Mouse (Mus musculus): Measurements from ENCODE around the gene Nans. TPM values are rescaled to one million over a fixed set of nuclear protein-coding genes. Genes with fewer than 3 reads are reported as not detected.

Nans gene
- polyA plus RNA-seq, 1 experiment from 2014 or later, result 51.0 TPM

DNA sequence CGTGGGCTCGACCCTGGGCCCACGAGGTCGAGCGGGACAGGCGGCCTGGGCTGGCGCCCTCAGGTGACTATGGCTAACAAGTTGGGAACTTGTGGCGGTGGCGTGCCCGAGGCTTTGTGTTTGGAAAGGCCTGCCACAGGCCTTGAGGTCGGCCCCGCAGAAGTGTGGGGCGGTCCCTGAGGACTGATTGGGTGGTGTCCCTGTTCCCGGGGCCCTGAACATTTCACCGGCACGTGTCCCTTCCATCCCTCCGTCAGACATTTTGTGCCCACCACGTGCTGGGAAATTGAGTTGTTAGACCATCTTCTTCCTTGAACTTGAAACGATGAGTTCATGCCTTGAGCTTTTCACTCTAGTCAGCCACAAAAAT, 36.6 kb upstream of the Nans start:
- ChIA-PET CTCF (interaction anchor here (0.7 kb wide), 1 partner anchor 62 kb away, joined by 3 read pairs; no protein-coding TSS in a partner anchor), POLR2A (no interaction called here)
- no peak for DNase-seq (ENCODE audit: low read depth, low spot score)
- H3K27me3 ChIP-seq, result no peaks in the 10 kb centered on the region
- in situ Hi-C loops (cut with MboI; ENCODE audit: low pct_unique_long_range_greater_than_20kb), result no loop called here
- TF ChIP-seq CTCF (IDR thresholded peaks at IDR 0.05), result no peak
- peak; percentile 4 for ATAC-seq

DNA sequence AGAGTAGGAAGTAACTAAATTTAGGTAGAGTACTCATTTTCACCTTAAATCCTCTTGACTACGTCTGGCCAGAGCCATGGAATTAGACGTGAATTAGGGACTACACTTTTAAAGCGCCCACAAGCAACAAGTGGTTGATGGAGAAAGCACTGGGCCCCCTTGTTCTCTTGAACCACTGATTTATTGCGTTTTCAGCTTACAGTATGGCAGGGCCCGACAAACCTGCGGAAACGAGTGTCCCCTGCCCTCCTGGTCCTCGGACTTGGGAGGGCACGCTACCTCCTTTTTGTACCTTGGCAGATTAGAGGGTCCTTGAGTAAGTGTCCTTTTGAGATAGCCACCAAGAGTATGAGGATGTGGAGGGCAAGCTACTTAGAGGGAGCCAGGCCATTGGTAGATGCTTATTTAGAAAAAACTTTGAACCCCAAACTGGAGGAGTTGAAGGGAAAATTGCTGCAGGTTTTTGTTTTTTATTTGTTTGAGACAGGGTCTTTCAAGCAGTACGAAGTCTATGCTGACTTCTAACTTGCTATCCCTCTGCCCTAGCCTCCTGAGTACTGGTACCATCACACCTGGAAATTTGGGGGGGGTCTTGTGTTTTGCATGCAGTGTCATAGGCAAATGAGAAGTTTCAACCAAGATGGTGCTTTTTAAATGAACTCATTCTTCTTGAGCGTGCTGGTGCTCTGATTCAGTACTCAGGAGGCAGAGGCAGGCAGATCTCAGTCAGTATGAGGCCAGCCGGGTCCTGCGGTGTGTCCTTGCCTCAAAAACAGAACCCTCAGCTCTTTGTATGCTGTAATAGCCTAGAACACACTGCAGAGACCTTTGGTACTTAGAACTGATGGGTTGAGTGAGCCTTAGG, 36.0 kb upstream of the Nans start:
- no peaks in the 10 kb centered on the region for H3K27me3 ChIP-seq
- in situ Hi-C loops (cut with MboI; ENCODE audit: low pct_unique_long_range_greater_than_20kb), result no loop called here
- no peak for DNase-seq (ENCODE audit: low read depth, low spot score)
- CTCF ChIA-PET, result interaction anchor here (0.7 to 1.9 kb wide), 3 partner anchors 23 to 63 kb away, joined by 3 to 6 read pairs (median 3); no protein-coding TSS in a partner anchor
- POLR2A ChIA-PET, result interaction anchor here (0.6 kb wide), 1 partner anchor 50 kb away, joined by 6 read pairs; no protein-coding TSS in a partner anchor
- ATAC-seq, result no peak
- no peak for TF ChIP-seq CTCF (IDR thresholded peaks at IDR 0.05)

DNA sequence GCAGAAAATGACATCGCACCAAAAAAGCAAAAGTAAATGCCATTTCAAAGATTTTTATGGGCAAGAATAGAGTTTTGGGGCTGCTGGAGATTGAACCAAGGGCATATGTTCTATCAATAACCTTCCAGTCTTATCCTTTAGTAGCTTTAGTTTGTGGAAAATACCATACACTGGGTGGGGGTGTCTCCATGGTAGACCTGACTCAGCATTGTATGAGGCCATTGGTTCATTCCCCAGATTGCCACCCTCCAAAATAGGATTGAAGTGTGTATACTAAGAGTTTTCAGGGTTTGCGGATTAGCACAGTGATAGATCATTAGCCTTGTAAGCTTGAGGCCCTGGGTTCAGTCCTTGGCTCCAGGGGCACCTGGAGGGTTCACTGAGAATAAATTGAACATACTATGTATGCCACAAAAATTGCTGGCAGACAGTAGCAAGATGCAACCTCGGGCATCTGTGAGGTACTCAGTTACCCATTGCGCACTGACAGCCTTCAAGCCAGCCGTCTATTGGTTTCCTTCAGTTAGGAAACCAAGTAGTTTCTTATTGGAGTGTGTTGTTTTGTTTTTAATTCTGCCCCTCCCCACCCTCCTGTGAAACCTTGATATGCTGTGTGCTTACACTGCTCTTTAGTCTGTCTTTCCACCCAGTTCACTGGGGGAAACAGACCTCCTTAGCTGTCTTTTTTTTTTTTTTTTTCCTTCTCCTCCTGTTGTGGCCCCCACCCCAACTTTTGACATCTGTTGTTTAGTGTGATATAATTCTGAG, 34.8 kb upstream of the Nans start:
- in situ Hi-C loops (cut with MboI; ENCODE audit: low pct_unique_long_range_greater_than_20kb), result no loop called here
- POLR2A ChIA-PET, result no interaction called here
- CTCF ChIA-PET, result interaction anchor here (1.2 to 1.9 kb wide), 2 partner anchors 22 to 64 kb away, joined by 3 to 6 read pairs; no protein-coding TSS in a partner anchor
- ATAC-seq, result no peak
- no peaks in the 10 kb centered on the region for H3K27me3 ChIP-seq
- no peak for TF ChIP-seq CTCF (IDR thresholded peaks at IDR 0.05)
- DNase-seq (ENCODE audit: low read depth, low spot score), result no peak

DNA sequence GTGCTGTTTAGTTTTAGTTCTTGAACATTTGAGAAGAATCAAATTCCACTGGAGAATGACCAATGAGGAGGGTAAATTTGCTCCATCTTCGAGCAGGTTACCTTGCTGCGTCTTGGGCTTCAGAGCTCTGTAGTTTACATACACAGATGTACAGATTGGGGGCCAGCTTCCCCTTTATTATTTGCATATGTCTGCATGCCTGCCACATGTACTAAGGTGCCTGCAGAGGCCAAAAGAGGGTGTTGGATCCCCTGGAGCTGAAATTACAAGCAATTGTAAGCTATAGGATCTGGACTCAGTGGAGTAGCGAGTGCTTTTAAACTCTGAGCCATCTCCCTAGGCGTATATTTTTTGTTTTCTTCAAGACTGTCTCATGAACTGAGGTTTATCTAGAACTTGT, 32.3 kb upstream of the Nans start:
- TF ChIP-seq CTCF (IDR thresholded peaks at IDR 0.05), result no peak
- ChIA-PET CTCF (no interaction called here), POLR2A (no interaction called here)
- H3K27me3 ChIP-seq, result no peaks in the 10 kb centered on the region
- ATAC-seq (no peak), DNase-seq (ENCODE audit: low read depth, low spot score) (no peak)
- in situ Hi-C loops (cut with MboI; ENCODE audit: low pct_unique_long_range_greater_than_20kb), result no loop called here

DNA sequence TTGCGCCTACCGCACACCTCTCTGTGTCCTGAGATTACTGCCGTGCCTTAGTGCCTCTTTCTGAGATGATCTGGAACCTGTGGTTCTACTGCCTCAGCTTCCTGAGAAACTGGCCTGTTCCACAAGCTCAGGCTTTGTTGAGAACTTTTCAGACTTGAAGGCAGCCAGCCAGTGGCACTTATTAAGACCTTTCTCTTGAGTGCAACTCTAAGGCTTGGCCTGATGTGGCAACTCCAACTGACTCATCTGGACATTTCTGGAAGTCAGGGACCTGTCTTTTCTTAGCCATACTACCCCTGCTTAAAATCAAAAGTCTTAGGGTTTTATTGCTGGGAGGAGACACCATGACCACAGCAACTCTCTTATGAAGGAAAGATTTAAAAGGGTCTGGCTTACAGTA, 31.9 kb upstream of the Nans start:
- CTCF ChIA-PET, result no interaction called here
- H3K27me3 ChIP-seq, result no peaks in the 10 kb centered on the region
- ATAC-seq (no peak), DNase-seq (ENCODE audit: low read depth, low spot score) (no peak)
- POLR2A ChIA-PET, result no interaction called here
- TF ChIP-seq CTCF (IDR thresholded peaks at IDR 0.05), result no peak
- in situ Hi-C loops (cut with MboI; ENCODE audit: low pct_unique_long_range_greater_than_20kb), result no loop called here

DNA sequence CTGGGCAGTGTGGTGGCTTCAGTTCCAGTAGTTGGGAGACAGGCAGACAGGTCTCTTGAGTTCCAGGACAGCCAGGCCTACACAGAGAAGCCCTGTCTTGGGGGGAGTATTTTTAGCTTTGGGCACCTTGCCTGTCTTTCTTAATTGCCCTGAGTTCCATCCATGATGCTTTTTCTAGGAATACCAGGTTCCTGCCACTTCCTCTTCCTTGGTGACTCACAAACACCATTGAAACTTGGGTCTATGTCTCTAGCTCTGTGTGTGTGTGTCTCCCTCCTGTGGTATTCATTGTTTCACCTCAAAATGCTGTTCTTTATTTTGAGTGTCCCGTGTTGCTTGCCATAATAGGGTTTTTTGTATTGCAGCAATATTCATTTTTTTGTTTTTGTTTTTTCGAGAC, 30.6 kb upstream of the Nans start:
- TF ChIP-seq CTCF (IDR thresholded peaks at IDR 0.05), result peak; percentile 17
- no peaks in the 10 kb centered on the region for H3K27me3 ChIP-seq
- DNase-seq (ENCODE audit: low read depth, low spot score) (no peak), ATAC-seq (no peak)
- ChIA-PET POLR2A (no interaction called here), CTCF (no interaction called here)
- in situ Hi-C loops (cut with MboI; ENCODE audit: low pct_unique_long_range_greater_than_20kb), result no loop called here

DNA sequence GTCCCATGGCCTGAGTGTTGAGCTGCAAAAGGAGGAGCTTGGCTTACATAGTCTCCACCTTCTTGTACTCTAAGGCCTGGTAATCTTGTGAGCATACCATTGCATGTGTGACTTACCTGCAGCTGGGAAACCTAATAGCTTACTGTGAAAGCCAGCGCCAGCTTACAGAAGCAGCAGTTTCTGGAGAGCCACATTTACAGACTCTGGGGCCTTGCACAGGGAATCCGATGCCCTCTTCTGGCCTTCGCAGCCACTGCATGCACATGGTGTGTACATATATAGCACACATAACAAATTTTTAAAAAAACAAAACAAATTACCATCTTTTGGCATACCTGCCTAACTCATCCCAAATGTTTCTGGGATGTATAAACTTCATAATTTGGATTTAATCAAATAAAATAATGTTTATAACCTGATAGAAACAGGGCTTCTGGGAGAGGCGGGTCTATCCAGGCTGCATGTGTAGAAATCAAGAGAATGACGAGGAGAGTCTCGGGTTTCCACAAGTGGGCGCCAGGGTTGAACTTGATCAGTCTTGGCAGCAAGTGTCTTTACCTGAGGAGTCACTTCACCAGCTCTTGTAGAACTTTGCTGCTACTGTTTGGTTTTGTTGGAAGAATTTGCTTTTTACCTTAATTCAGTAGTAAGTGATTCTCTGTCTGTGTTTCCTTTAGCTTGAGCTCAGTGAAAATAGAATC, 25.8 kb upstream of the Nans start:
- H3K27me3 ChIP-seq, result no peaks in the 10 kb centered on the region
- no peak for DNase-seq (ENCODE audit: low read depth, low spot score)
- ChIA-PET POLR2A (interaction anchor here (0.9 to 1.0 kb wide), 2 partner anchors 9 to 72 kb away, joined by 3 to 4 read pairs; no protein-coding TSS in a partner anchor), CTCF (interaction anchor here (0.8 to 1.7 kb wide), 4 partner anchors 13 to 72 kb away, joined by 3 to 4 read pairs (median 3); partner anchors contain the start of genes Anp32b and Hemgn)
- peak; percentile 57 for TF ChIP-seq CTCF (IDR thresholded peaks at IDR 0.05)
- in situ Hi-C loops (cut with MboI; ENCODE audit: low pct_unique_long_range_greater_than_20kb), result no loop called here
- ATAC-seq, result no peak

DNA sequence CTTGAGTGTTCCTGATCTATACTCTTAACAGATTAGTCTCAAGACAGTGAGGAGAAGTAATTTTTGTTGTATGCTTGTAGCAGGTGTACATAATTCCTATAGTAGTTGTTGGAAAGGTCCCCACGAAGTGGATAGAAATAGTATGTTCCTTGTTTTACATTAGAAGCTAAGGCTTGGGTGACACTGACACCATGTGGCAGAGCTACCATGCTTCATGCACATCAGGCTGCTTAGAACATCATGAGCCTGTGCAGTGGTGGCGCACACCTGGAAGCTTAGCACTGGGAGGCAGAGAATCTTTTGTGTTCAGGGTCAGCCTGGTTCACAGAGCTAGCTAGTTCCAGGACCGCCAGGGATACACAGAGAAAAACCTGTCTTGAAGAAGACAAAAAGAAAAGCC, 23.3 kb upstream of the Nans start:
- no peak for ATAC-seq
- no peaks in the 10 kb centered on the region for H3K27me3 ChIP-seq
- in situ Hi-C loops (cut with MboI; ENCODE audit: low pct_unique_long_range_greater_than_20kb), result no loop called here
- CTCF ChIA-PET, result interaction anchor here (1.0 kb wide), 1 partner anchor 75 kb away, joined by 4 read pairs; no protein-coding TSS in a partner anchor
- DNase-seq (ENCODE audit: low read depth, low spot score), result no peak
- POLR2A ChIA-PET, result no interaction called here
- TF ChIP-seq CTCF (IDR thresholded peaks at IDR 0.05), result no peak

DNA sequence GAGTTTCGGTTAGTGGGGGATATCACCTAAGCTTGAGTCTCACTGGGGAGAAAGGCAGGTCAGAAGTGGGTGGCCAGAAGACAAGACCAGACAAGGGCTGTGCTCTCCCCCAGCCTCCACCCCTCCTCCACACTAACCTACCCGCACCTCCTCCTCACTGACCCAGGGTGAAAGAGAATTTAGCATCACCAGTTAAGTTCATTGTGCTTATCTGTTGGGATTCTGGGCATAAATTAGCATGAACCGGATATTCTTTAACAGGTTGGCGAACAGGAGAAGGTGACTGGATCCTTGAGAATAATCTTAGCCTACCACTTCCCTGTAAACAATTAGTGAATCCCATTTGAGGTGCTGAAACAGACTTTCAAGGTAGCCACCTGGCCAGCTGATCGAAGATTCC, 13.9 kb upstream of the Nans start:
- TF ChIP-seq CTCF (IDR thresholded peaks at IDR 0.05), result no peak
- ATAC-seq (no peak), DNase-seq (ENCODE audit: low read depth, low spot score) (no peak)
- CTCF ChIA-PET, result no interaction called here
- POLR2A ChIA-PET, result no interaction called here
- no peaks in the 10 kb centered on the region for H3K27me3 ChIP-seq
- in situ Hi-C loops (cut with MboI; ENCODE audit: low pct_unique_long_range_greater_than_20kb), result loop anchor here (10.0 kb wide), 1 partner anchor 90 kb away; the partner anchor contains the start of gene Trmo

DNA sequence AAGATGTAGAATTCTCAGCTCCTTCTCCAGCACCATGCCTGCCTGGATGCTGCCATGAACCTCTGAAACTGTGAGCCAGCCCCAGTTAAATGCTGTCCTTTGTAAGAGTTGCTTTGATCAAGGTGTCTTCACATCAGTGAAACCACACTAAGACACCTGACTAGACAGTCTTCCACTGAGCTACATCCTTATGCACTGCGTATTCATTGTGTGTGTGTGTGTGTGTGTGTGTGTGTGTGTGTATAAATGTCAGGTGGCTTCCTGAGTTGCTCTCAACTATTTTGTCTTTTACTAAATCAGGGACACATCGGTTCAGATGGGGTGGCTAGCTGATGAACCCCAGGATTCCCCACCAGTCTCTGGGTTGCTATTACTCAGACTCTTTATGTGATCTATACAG, 10.0 kb upstream of the Nans start:
- no peak for ATAC-seq
- in situ Hi-C loops (cut with MboI; ENCODE audit: low pct_unique_long_range_greater_than_20kb), result loop anchor here (10.0 kb wide), 1 partner anchor 94 kb away; the partner anchor contains the start of gene Trmo
- no peak for DNase-seq (ENCODE audit: low read depth, low spot score)
- no peak for TF ChIP-seq CTCF (IDR thresholded peaks at IDR 0.05)
- no peaks in the 10 kb centered on the region for H3K27me3 ChIP-seq
- POLR2A ChIA-PET, result interaction anchor here (0.7 kb wide), 1 partner anchor 146 kb away, joined by 4 read pairs; no protein-coding TSS in a partner anchor
- CTCF ChIA-PET, result no interaction called here

All from Patski (cell line).